Mouse (Mus musculus) small intestine, adult 2 months (tissue): ENCODE measurements at regions not wholly inside any gene's neighbourhood (a gene's known extent, or its start where the extent isn't known, plus 50 kb on each side); places are given as distances from the start of the nearest gene placed in this dataset.

Experiments
- H3K27ac ChIP-seq: fragments of 200-500 bp; 2 replicates; pipeline ENCODE4 v1.5.1; 2012; ENCODE audit warnings: low read depth, low read length, control low read depth, inconsistent platforms; ENCODE audit not compliant: insufficient read depth
- H3K27me3 ChIP-seq: fragments of 200-500 bp; 2 replicates; pipeline ENCODE4 v1.6.1; 2012; ENCODE audit warnings: mild to moderate bottlenecking, moderate library complexity, low read length, inconsistent platforms; ENCODE audit not compliant: control insufficient read depth, insufficient read depth
- H3K36me3 ChIP-seq: fragments of 200-500 bp; 2 replicates; pipeline ENCODE4 v1.6.1; 2012; ENCODE audit warnings: mild to moderate bottlenecking, low read length, control low read depth, inconsistent platforms; ENCODE audit not compliant: control insufficient read depth, insufficient read depth
- H3K4me1 ChIP-seq: fragments of 200-500 bp; 2 replicates; pipeline ENCODE4 v1.6.1; 2012; ENCODE audit warnings: low read length, inconsistent platforms, mixed read lengths; ENCODE audit not compliant: control insufficient read depth, insufficient read depth, insufficient read length
- H3K4me3 ChIP-seq: fragments of 200-500 bp; 2 replicates; pipeline ENCODE4 v1.5.1; 2012; ENCODE audit warnings: low read depth, mild to moderate bottlenecking, control low read depth, inconsistent platforms, low read length, moderate library complexity
- CTCF ChIP-seq: fragments of 200-500 bp; IDR thresholded peaks from 2 replicates; pipeline ENCODE4 v1.5.1; 2012; ENCODE audit warnings: low read depth, mild to moderate bottlenecking, control low read depth, inconsistent platforms, low read length, moderate library complexity, mixed read lengths; ENCODE audit not compliant: insufficient replicate concordance, insufficient read length; ENCODE audit errors: extremely low read depth
- POLR2A ChIP-seq: fragments of 200-500 bp; IDR thresholded peaks from 2 replicates; pipeline ENCODE4 v1.6.1; 2012; ENCODE audit warnings: low read depth, mild to moderate bottlenecking, control low read depth, inconsistent platforms, low read length, moderate library complexity
- WGBS: fragments of 180-500 bp; shearing (Covaris S2); methylation state at CpG from one replicate; pipeline ENCODE4 v1.1.7; 2018; 5-methylcytosine and 5-hydroxymethylcytosine counted together

- 61% methylated on average over 11 of the region's 11 CpGs for WGBS
- H3K36me3 ChIP-seq, result no peaks in the 10 kb centered on the region
- no peak overlapping the region for H3K27ac ChIP-seq
- TF ChIP-seq POLR2A (no peak), CTCF (no peak)
- H3K4me3 ChIP-seq, result no peak overlapping the region
- H3K4me1 ChIP-seq, result no peaks in the 10 kb centered on the region
- no peaks in the 10 kb centered on the region for H3K27me3 ChIP-seq
Observed at GRCm38 (mm10) chr6:118301880-118302782, 104.6 kb upstream of the Ret start.

DNA sequence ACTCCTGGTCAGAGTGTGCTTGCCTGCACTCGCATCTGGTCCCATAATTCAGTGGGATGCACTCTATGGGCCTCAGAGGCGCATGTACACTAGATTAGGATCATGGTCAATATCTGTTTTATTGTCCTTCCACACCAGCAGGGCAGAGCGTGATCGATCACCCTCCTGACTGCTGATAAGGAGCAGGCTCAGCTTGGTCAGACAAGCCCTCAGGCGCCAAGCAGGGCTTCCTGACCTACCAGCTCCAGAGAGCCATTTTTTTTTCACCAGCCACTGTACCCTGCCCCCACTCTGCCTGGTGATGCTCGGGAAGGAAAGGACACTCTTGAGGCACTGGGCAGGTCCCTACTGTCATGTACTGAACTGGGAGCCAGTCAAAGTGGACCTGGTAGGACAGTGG, 103.3 kb upstream of the Ret start:
- H3K36me3 ChIP-seq, result no peaks in the 10 kb centered on the region
- TF ChIP-seq POLR2A, result no peak
- no peak for TF ChIP-seq CTCF
- H3K27me3 ChIP-seq, result no peaks in the 10 kb centered on the region
- no peak overlapping the region for H3K4me3 ChIP-seq
- WGBS, result 20% methylated on average over 6 of the region's 6 CpGs
- H3K27ac ChIP-seq, result no peak overlapping the region
- no peaks in the 10 kb centered on the region for H3K4me1 ChIP-seq

DNA sequence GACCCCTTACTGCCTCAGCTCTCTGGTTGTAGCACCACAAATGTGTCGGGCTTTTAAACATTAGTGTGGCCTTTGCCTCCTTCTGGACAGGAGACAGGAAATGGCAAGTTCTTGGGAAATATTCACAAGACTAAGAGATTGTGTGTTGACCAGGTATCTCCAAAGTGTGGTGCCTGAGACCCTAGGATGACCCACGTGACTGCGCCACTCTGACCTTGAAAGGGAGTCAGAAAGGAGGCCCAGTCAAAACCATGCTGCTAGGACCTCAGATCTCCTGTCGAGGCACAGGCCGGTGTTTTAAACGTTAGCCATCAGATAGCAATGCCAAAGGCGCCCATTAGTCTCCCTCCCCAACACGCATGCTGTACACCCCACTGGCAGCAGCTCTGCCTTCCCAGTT, 100.1 kb upstream of the Ret start:
- Histone ChIP-seq H3K27ac (no peak overlapping the region), H3K4me3 (no peak overlapping the region), H3K4me1 (no peaks in the 10 kb centered on the region), H3K36me3 (no peaks in the 10 kb centered on the region), H3K27me3 (no peaks in the 10 kb centered on the region)
- TF ChIP-seq POLR2A, result no peak
- TF ChIP-seq CTCF, result no peak
- 79% methylated on average over 8 of the region's 8 CpGs for WGBS

GRCm38 (mm10) chr6:118293986-118294385, 96.5 kb upstream of the Ret start:
- H3K27ac ChIP-seq, result no peak overlapping the region
- 58% methylated on average over 2 of the region's 2 CpGs for WGBS
- H3K36me3 ChIP-seq, result no peaks in the 10 kb centered on the region
- TF ChIP-seq CTCF (no peak), POLR2A (no peak)
- H3K4me3 ChIP-seq, result no peak overlapping the region
- no peaks in the 10 kb centered on the region for H3K4me1 ChIP-seq
- H3K27me3 ChIP-seq, result no peaks in the 10 kb centered on the region

DNA sequence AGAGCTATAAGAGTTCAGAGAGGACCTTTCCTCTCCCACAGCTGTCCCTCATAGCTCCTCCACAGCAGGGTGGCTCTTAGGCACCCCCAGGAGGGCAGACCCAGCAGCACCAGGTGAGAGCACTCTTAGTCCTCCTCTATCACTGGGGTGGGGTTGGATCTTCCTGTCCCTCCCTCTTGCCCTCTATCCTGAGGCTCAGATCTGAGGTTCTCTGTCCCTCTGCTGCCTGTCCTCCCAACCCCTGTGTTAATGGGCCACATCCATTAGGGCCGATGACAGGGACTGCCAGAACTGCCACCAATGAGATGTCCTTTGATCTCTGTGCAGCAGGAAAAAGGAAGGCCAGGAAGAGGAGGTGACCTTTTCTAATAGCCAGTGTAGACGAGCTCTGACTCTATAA, 95.4 kb upstream of the Ret start:
- Histone ChIP-seq H3K27me3 (no peaks in the 10 kb centered on the region), H3K27ac (no peak overlapping the region), H3K4me3 (no peak overlapping the region), H3K36me3 (no peaks in the 10 kb centered on the region), H3K4me1 (no peaks in the 10 kb centered on the region)
- WGBS, result 43% methylated on average over 2 of the region's 2 CpGs
- TF ChIP-seq CTCF (no peak), POLR2A (no peak)

DNA sequence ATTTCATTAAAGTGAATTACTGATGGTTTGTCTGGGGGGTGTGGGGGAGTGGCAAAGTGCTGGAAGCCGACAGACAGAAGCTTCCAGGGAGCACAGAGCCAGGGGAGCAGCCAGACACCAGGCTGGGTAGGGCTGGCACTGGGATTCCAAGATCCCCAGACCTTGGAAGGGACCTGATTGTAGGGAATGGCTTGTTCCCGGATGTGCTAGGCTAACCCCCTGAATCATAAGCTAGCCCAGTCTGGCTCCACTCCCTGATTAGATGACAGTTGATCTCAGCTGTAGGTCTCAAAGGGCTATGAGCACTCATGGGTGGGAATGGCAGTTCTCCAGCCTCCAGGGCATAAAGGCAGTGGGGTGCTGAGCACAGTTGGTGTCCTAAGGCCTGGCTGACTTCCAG, 94.8 kb upstream of the Ret start:
- TF ChIP-seq CTCF (no peak), POLR2A (no peak)
- H3K27me3 ChIP-seq, result no peaks in the 10 kb centered on the region
- H3K4me3 ChIP-seq, result no peak overlapping the region
- H3K4me1 ChIP-seq, result no peaks in the 10 kb centered on the region
- no peaks in the 10 kb centered on the region for H3K36me3 ChIP-seq
- 58% methylated on average over 2 of the region's 2 CpGs for WGBS
- H3K27ac ChIP-seq, result no peak overlapping the region

- H3K4me3 ChIP-seq, result no peak overlapping the region
- no peaks in the 10 kb centered on the region for H3K4me1 ChIP-seq
- 70% methylated on average over 2 of the region's 2 CpGs for WGBS
- TF ChIP-seq POLR2A (no peak), CTCF (no peak)
- H3K27ac ChIP-seq, result no peak overlapping the region
- no peaks in the 10 kb centered on the region for H3K27me3 ChIP-seq
- no peaks in the 10 kb centered on the region for H3K36me3 ChIP-seq
Observed at GRCm38 (mm10) chr6:118291426-118291825, 93.9 kb upstream of the Ret start.
